Mouse (Mus musculus): Measurements from ENCODE around the gene Zfp213. TPM values are rescaled to one million over a fixed set of nuclear protein-coding genes. Genes with fewer than 3 reads are reported as not detected.
"Not testable (repeated sequence)": the region's sequence is repeated elsewhere in the genome, so short reads cannot be mapped to it uniquely, and the experiment has no call there.

The Zfp213 gene
- total and polyA plus RNA-seq, 3 experiments, result 3.0 to 3.8 TPM; not detected in 1

DNA sequence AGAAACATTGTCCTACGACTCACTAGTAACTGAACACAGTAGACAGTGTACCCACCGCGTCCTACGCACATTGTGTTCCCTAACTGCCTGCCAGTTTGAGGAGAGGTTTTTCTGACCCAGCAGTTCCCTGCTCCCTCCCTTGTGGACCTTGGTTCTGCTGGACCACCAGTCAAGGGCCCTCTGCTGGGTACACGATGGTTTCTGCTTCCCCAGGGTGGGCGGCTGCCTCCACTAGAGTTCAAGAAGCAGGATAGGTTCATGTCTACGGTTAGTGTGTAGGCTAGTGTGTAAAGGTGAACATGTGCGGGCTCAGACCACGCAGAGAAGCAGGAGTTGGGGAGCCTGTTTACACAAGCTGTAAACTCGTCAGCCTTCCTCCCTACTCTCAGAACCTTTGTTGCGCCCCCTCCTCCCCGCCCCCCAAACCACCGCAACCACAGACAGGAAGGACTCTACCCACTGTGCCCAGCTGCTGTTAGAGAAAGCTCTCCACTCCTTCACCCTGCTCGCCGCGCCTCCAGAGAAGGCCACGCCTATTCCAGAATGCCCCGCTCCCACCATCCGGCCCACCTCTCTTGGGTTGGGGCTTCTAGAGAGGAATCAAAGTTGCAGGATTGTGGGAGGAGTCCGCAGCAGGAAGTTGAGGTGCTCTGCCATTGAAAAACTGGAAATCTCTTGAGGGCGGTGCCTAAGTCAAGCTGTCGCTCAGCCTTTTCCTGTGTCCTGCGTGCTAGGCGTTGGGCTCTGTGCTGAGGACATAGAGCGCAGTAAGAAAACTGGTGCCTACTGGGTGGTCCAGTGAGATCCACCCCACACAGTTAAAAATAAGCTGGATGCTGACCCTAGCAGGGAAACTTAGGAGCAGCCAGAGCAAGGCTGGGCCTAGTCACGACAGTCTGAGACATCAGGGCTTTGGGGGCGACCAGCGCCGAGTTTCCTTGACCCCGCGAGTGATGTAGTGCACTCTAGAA, 34.8 kb upstream of the Zfp213 start, which contains the start of gene Zfp13 (continued):
- TF ChIP-seq MAX (IDR thresholded peaks at IDR 0.05; ENCODE audit: low read length), result no peak

DNA sequence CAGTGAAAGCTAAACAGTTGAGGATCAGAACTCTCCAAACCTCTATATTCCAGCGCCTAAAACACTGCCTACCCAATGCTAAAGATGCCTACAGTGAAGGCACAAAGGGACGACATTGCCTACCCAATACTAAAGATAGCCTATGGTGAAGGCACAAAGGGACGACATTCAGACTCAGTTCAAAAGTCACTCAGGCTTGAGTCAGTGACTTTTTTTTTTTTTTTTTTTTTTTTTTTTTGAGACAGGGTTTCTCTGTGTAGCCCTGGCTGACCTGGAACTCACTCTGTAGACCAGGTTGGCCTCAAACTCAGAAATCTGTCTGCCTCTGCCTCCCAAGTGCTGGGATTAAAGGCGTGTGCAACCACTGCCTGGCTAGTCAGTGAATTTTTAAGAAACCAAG, 31.1 kb upstream of the Zfp213 start:
- H3K4me1 ChIP-seq (ENCODE audit: control insufficient read depth in 1 of 2, insufficient read depth in 2 of 2, low read length in 2 of 2), result peaks cover 0 to 11% of the 10 kb centered on the region in 2 experiments; a peak in 2 of 4 replicates
- not testable (repeated sequence) for DNase-seq (ENCODE audit: low read depth, low spot score); H3K27ac ChIP-seq (ENCODE audit: control insufficient read depth, low read depth, low read length); H3K4me3 ChIP-seq (ENCODE audit: control insufficient read depth in 1 of 2, insufficient read depth in 1 of 2, low read depth in 2 of 2, low read length in 2 of 2); H3K79me2 ChIP-seq (ENCODE audit: control insufficient read depth, insufficient read depth, low read length, poor library complexity); H3K9ac ChIP-seq (ENCODE audit: control insufficient read depth, low read depth, low read length, poor library complexity, severe bottlenecking); H3K9me3 ChIP-seq (replicated peaks; ENCODE audit: insufficient read depth, low read length); H3K27me3 ChIP-seq (ENCODE audit: control insufficient read depth in 1 of 2, insufficient read depth in 2 of 2, low read length in 2 of 2)
- H3K36me3 ChIP-seq (ENCODE audit: control insufficient read depth in 1 of 2, insufficient read depth in 2 of 2, low read length in 2 of 2), result peaks cover 0 to 13% of the 10 kb centered on the region in 2 experiments; a peak in 2 of 4 replicates
- peak; percentile 60 for TF ChIP-seq ZNF384 (IDR thresholded peaks at IDR 0.05; ENCODE audit: low read depth, low read length)

DNA sequence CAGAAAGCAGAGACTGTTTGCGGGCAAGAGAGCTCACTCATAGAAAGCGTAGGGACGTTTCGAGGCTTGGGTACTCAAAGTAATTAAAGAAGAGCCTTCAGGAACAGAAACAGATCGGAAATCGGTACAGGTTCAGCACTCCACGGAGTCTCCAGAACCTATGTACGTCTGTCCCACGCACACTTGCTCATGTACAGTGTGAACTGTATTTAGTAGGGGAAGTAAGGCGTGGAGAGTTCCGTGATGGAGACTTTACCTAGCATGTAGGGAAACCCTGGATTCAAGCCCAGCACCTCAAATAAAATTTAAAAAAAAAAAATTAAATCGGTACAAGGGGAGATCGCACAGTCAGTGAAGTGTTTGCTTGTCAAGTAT, 28.9 kb upstream of the Zfp213 start:
- TF ChIP-seq MAX (IDR thresholded peaks at IDR 0.05; ENCODE audit: low read length) (0 out of 2 replicates have a peak, but pooled peaks have one; percentile 4), KAT2A (conservative IDR thresholded peaks at IDR 0.05; ENCODE audit: low read depth, low read length) (no peak)
- peak overlapping the region; percentile 40 for H3K9ac ChIP-seq (ENCODE audit: control insufficient read depth, low read depth, low read length, poor library complexity, severe bottlenecking)
- H3K9me3 ChIP-seq (replicated peaks; ENCODE audit: insufficient read depth, low read length), result no peaks in the 10 kb centered on the region
- no peaks in the 10 kb centered on the region for H3K27me3 ChIP-seq (ENCODE audit: control insufficient read depth in 1 of 2, insufficient read depth in 2 of 2, low read length in 2 of 2)
- peak overlapping the region; percentile 64 to 82 for H3K4me3 ChIP-seq (ENCODE audit: control insufficient read depth in 1 of 2, insufficient read depth in 1 of 2, low read depth in 2 of 2, low read length in 2 of 2)
- peak overlapping the region; percentile 53 for H3K27ac ChIP-seq (ENCODE audit: control insufficient read depth, low read depth, low read length)
- peaks cover 0 to 4% of the 10 kb centered on the region in 2 experiments; a peak in 1 of 4 replicates for H3K4me1 ChIP-seq (ENCODE audit: control insufficient read depth in 1 of 2, insufficient read depth in 2 of 2, low read length in 2 of 2)
- H3K79me2 ChIP-seq (ENCODE audit: control insufficient read depth, insufficient read depth, low read length, poor library complexity), result no peaks in the 10 kb centered on the region
- H3K36me3 ChIP-seq (ENCODE audit: control insufficient read depth in 1 of 2, insufficient read depth in 2 of 2, low read length in 2 of 2), result peaks cover 0 to 10% of the 10 kb centered on the region in 2 experiments; a peak in 2 of 4 replicates
- no peak for DNase-seq (ENCODE audit: low read depth, low spot score)

DNA sequence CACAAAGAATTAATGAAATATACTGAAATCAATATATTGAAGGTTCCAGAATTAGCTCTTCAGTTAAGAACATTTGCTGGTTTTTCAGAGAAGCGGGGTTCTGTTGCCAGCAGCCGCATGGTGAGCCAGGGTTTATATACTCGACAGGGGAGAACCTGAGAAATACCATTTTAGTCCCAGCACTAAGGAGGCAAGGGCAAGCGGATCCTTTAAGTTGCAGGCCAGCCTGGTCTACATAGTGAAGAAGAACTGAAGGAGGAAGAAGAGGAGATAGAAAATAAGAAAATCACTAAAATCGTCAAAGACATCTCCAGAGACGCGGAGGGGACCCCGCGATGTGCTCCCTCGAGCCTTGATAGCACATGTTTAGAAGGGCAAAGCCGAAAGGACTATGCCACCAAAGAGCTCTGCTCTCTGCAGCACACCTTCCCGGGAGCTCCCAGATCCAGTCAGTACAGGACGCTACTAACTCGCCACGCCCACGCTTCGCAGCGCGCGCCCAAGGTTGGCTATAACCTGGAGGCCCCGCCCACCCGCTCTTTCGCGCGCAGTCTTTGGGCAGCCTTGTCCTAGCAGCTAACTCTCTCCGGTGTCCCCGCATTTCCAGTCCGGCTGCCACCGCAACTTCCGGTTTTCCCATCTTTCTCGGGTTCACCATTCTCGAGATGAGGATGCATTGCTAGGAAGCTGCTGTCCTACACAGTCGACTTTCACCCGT, 28.3 kb upstream of the Zfp213 start:
- Histone ChIP-seq H3K9ac (ENCODE audit: control insufficient read depth, low read depth, low read length, poor library complexity, severe bottlenecking) (peak overlapping the region; percentile 71), H3K27me3 (ENCODE audit: control insufficient read depth in 1 of 2, insufficient read depth in 2 of 2, low read length in 2 of 2) (no peaks in the 10 kb centered on the region), H3K4me3 (ENCODE audit: control insufficient read depth in 1 of 2, insufficient read depth in 1 of 2, low read depth in 2 of 2, low read length in 2 of 2) (peak overlapping the region; percentile 64 to 82), H3K4me1 (ENCODE audit: control insufficient read depth in 1 of 2, insufficient read depth in 2 of 2, low read length in 2 of 2) (peaks cover 0 to 4% of the 10 kb centered on the region in 2 experiments; a peak in 1 of 4 replicates), H3K79me2 (ENCODE audit: control insufficient read depth, insufficient read depth, low read length, poor library complexity) (no peaks in the 10 kb centered on the region), H3K36me3 (ENCODE audit: control insufficient read depth in 1 of 2, insufficient read depth in 2 of 2, low read length in 2 of 2) (peaks cover 0 to 10% of the 10 kb centered on the region in 2 experiments; a peak in 2 of 4 replicates), H3K27ac (ENCODE audit: control insufficient read depth, low read depth, low read length) (peak overlapping the region; percentile 53), H3K9me3 (replicated peaks; ENCODE audit: insufficient read depth, low read length) (no peaks in the 10 kb centered on the region)
- peak; percentile 98 for DNase-seq (ENCODE audit: low read depth, low spot score)
- no peak for TF ChIP-seq TAL1 (IDR thresholded peaks at IDR 0.05; ENCODE audit: low read length)
- no peak for TF ChIP-seq USF2 (IDR thresholded peaks at IDR 0.05; ENCODE audit: borderline replicate concordance in 1 of 2, insufficient read depth in 1 of 2, low read depth in 1 of 2, low read length in 2 of 2)
- peak; percentile 68 for TF ChIP-seq NELFE (IDR thresholded peaks at IDR 0.05; ENCODE audit: low read depth, low read length)
- TF ChIP-seq GABPA (IDR thresholded peaks at IDR 0.05; ENCODE audit: low read depth, low read length), result no peak
- peak; percentile 59; the same call in 1 of the 2 replicates for TF ChIP-seq TBP (IDR thresholded peaks at IDR 0.05; ENCODE audit: low read depth, low read length)
- no peak for TF ChIP-seq EP300 (IDR thresholded peaks at IDR 0.05; ENCODE audit: low read depth in 1 of 2, low read length in 2 of 2)
- TF ChIP-seq TCF12 (IDR thresholded peaks at IDR 0.05; ENCODE audit: low read depth, low read length), result peak; percentile 67; the same call in 1 of the 2 replicates
- no peak for TF ChIP-seq MAFK (IDR thresholded peaks at IDR 0.05; ENCODE audit: borderline replicate concordance, low read depth, low read length)
- TF ChIP-seq HCFC1 (IDR thresholded peaks at IDR 0.05; ENCODE audit: low read depth, low read length), result peak; percentile 79
- no peak for TF ChIP-seq CTCF (IDR thresholded peaks at IDR 0.05 in 2 of 3, conservative IDR thresholded peaks at IDR 0.05 in 1 of 3; ENCODE audit: control insufficient read depth in 1 of 3, insufficient read depth in 1 of 3, low read depth in 2 of 3, low read length in 3 of 3, poor library complexity in 1 of 3, severe bottlenecking in 1 of 3)
- no peak for TF ChIP-seq POLR2AphosphoS5 (IDR thresholded peaks at IDR 0.05; ENCODE audit: borderline replicate concordance, low read depth, low read length)
- TF ChIP-seq E2F4 (IDR thresholded peaks at IDR 0.05; ENCODE audit: borderline replicate concordance, low read depth, low read length), result peak; percentile 94
- peak; percentile 21; the same call in 1 of the 2 replicates for TF ChIP-seq ZNF384 (IDR thresholded peaks at IDR 0.05; ENCODE audit: low read depth, low read length)
- TF ChIP-seq MYC (IDR thresholded peaks at IDR 0.05; ENCODE audit: low read depth, low read length), result 0 out of 2 replicates have a peak, but pooled peaks have one; percentile 43
- peak; percentile 71 for TF ChIP-seq POLR2AphosphoS2 (IDR thresholded peaks at IDR 0.05; ENCODE audit: low read length)
- TF ChIP-seq GATA1 (IDR thresholded peaks at IDR 0.05; ENCODE audit: low read depth, low read length), result no peak
- no peak for TF ChIP-seq SMC3 (IDR thresholded peaks at IDR 0.05; ENCODE audit: low read depth, low read length)

Data from MEL (cell line).